Mouse (Mus musculus): ENCODE measurements around the gene Lrrn2. TPM values are rescaled to one million over a fixed set of nuclear protein-coding genes. Genes with fewer than 3 reads are reported as not detected.

Gene Lrrn2
- polyA plus RNA-seq, 1 experiment from 2014 or later: 4.1 TPM

- Histone ChIP-seq H3K4me2 (replicated peaks; ENCODE audit: low read depth, low read length) (no peak overlapping the region), H3K4me1 (ENCODE audit: control insufficient read depth, insufficient read depth, low read length) (peaks cover 8% of the 10 kb centered on the region; the same call in 1 of the 2 replicates), H3K9ac (ENCODE audit: low read depth, low read length) (no peak overlapping the region), H3K4me3 (ENCODE audit: low read length) (no peak overlapping the region), H3K9me3 (ENCODE audit: control insufficient read depth, low read length) (no peaks in the 10 kb centered on the region), H3K36me3 (ENCODE audit: control insufficient read depth, insufficient read depth, low read length) (no peaks in the 10 kb centered on the region), H3K27ac (ENCODE audit: low read depth, low read length) (no peak overlapping the region), H3K27me3 (ENCODE audit: control insufficient read depth, insufficient read depth, low read length) (no peaks in the 10 kb centered on the region)
- ATAC-seq (ENCODE audit: low FRiP score, low TSS enrichment): peak; percentile 71; the same call in 1 of the 2 replicates
- 38% methylated on average over 17 of the region's 17 CpGs for WGBS
These were observed 13.4 kb downstream of the Lrrn2 start for GRCm38 (mm10) chr1:132893311-132894077.

GRCm38 (mm10) chr1:132899029-132899428 lies 19.0 kb downstream of the Lrrn2 start:
- Histone ChIP-seq H3K9me3 (ENCODE audit: control insufficient read depth, low read length) (no peaks in the 10 kb centered on the region), H3K27me3 (ENCODE audit: control insufficient read depth, insufficient read depth, low read length) (no peaks in the 10 kb centered on the region), H3K4me2 (replicated peaks; ENCODE audit: low read depth, low read length) (no peak overlapping the region), H3K4me1 (ENCODE audit: control insufficient read depth, insufficient read depth, low read length) (no peaks in the 10 kb centered on the region), H3K36me3 (ENCODE audit: control insufficient read depth, insufficient read depth, low read length) (no peaks in the 10 kb centered on the region), H3K27ac (ENCODE audit: low read depth, low read length) (no peak overlapping the region), H3K4me3 (ENCODE audit: low read length) (no peak overlapping the region), H3K9ac (ENCODE audit: low read depth, low read length) (no peak overlapping the region)
- ATAC-seq (ENCODE audit: low FRiP score, low TSS enrichment): no peak
- 81% methylated on average over 6 of the region's 6 CpGs for WGBS

- Histone ChIP-seq H3K4me2 (replicated peaks; ENCODE audit: low read depth, low read length) (no peak overlapping the region), H3K27me3 (ENCODE audit: control insufficient read depth, insufficient read depth, low read length) (no peaks in the 10 kb centered on the region), H3K36me3 (ENCODE audit: control insufficient read depth, insufficient read depth, low read length) (no peaks in the 10 kb centered on the region), H3K4me1 (ENCODE audit: control insufficient read depth, insufficient read depth, low read length) (no peaks in the 10 kb centered on the region), H3K27ac (ENCODE audit: low read depth, low read length) (no peak overlapping the region), H3K9ac (ENCODE audit: low read depth, low read length) (no peak overlapping the region), H3K4me3 (ENCODE audit: low read length) (no peak overlapping the region), H3K9me3 (ENCODE audit: control insufficient read depth, low read length) (no peaks in the 10 kb centered on the region)
- ATAC-seq (ENCODE audit: low FRiP score, low TSS enrichment): no peak
- 62% methylated on average over 7 of the region's 7 CpGs for WGBS
These were observed 19.6 kb downstream of the Lrrn2 start for GRCm38 (mm10) chr1:132899626-132900025.

- no peaks in the 10 kb centered on the region for H3K36me3 ChIP-seq (ENCODE audit: control insufficient read depth, insufficient read depth, low read length)
- 78% methylated on average over 5 of the region's 5 CpGs for WGBS
- no peak overlapping the region for H3K9ac ChIP-seq (ENCODE audit: low read depth, low read length)
- no peaks in the 10 kb centered on the region for H3K9me3 ChIP-seq (ENCODE audit: control insufficient read depth, low read length)
- no peak overlapping the region for H3K27ac ChIP-seq (ENCODE audit: low read depth, low read length)
- no peak for ATAC-seq (ENCODE audit: low FRiP score, low TSS enrichment)
- no peaks in the 10 kb centered on the region for H3K4me1 ChIP-seq (ENCODE audit: control insufficient read depth, insufficient read depth, low read length)
- no peak overlapping the region for H3K4me2 ChIP-seq (replicated peaks; ENCODE audit: low read depth, low read length)
- no peaks in the 10 kb centered on the region for H3K27me3 ChIP-seq (ENCODE audit: control insufficient read depth, insufficient read depth, low read length)
- no peak overlapping the region for H3K4me3 ChIP-seq (ENCODE audit: low read length)
These were observed 20.9 kb downstream of the Lrrn2 start for GRCm38 (mm10) chr1:132900945-132901344.

GRCm38 (mm10) chr1:132903519-132903918 lies 23.4 kb downstream of the Lrrn2 start:
- Histone ChIP-seq H3K4me1 (ENCODE audit: control insufficient read depth, insufficient read depth, low read length) (no peaks in the 10 kb centered on the region), H3K4me2 (replicated peaks; ENCODE audit: low read depth, low read length) (no peak overlapping the region), H3K27ac (ENCODE audit: low read depth, low read length) (no peak overlapping the region), H3K27me3 (ENCODE audit: control insufficient read depth, insufficient read depth, low read length) (no peaks in the 10 kb centered on the region), H3K9me3 (ENCODE audit: control insufficient read depth, low read length) (no peaks in the 10 kb centered on the region), H3K4me3 (ENCODE audit: low read length) (no peak overlapping the region), H3K36me3 (ENCODE audit: control insufficient read depth, insufficient read depth, low read length) (no peaks in the 10 kb centered on the region), H3K9ac (ENCODE audit: low read depth, low read length) (no peak overlapping the region)
- WGBS: 74% methylated on average over 4 of the region's 4 CpGs
- ATAC-seq (ENCODE audit: low FRiP score, low TSS enrichment): no peak

GRCm38 (mm10) chr1:132909090-132909489 lies 29.0 kb downstream of the Lrrn2 start:
- Histone ChIP-seq H3K27me3 (ENCODE audit: control insufficient read depth, insufficient read depth, low read length) (no peaks in the 10 kb centered on the region), H3K4me2 (replicated peaks; ENCODE audit: low read depth, low read length) (no peak overlapping the region), H3K9ac (ENCODE audit: low read depth, low read length) (no peak overlapping the region), H3K27ac (ENCODE audit: low read depth, low read length) (no peak overlapping the region), H3K36me3 (ENCODE audit: control insufficient read depth, insufficient read depth, low read length) (no peaks in the 10 kb centered on the region), H3K9me3 (ENCODE audit: control insufficient read depth, low read length) (no peaks in the 10 kb centered on the region), H3K4me3 (ENCODE audit: low read length) (no peak overlapping the region), H3K4me1 (ENCODE audit: control insufficient read depth, insufficient read depth, low read length) (no peaks in the 10 kb centered on the region)
- no peak for ATAC-seq (ENCODE audit: low FRiP score, low TSS enrichment)
- WGBS: 73% methylated on average over 4 of the region's 4 CpGs

- WGBS: 79% methylated on average over 1 of the region's 1 CpGs
These were observed 29.9 kb downstream of the Lrrn2 start for GRCm38 (mm10) chr1:132909951-132910350.

GRCm38 (mm10) chr1:132910414-132911041 lies 30.5 kb downstream of the Lrrn2 start:
- WGBS: 53% methylated on average over 11 of the region's 11 CpGs
- ATAC-seq (ENCODE audit: low FRiP score, low TSS enrichment): no peak
- Histone ChIP-seq H3K27me3 (ENCODE audit: control insufficient read depth, insufficient read depth, low read length) (no peaks in the 10 kb centered on the region), H3K4me2 (replicated peaks; ENCODE audit: low read depth, low read length) (no peak overlapping the region), H3K9ac (ENCODE audit: low read depth, low read length) (no peak overlapping the region), H3K4me3 (ENCODE audit: low read length) (no peak overlapping the region), H3K4me1 (ENCODE audit: control insufficient read depth, insufficient read depth, low read length) (no peaks in the 10 kb centered on the region), H3K27ac (ENCODE audit: low read depth, low read length) (no peak overlapping the region), H3K9me3 (ENCODE audit: control insufficient read depth, low read length) (no peaks in the 10 kb centered on the region), H3K36me3 (ENCODE audit: control insufficient read depth, insufficient read depth, low read length) (no peaks in the 10 kb centered on the region)

More at GRCm38 (mm10) chr1:132909951-132910350, 29.9 kb downstream of the Lrrn2 start:
- Histone ChIP-seq H3K9ac (ENCODE audit: low read depth, low read length) (no peak overlapping the region), H3K36me3 (ENCODE audit: control insufficient read depth, insufficient read depth, low read length) (no peaks in the 10 kb centered on the region), H3K4me3 (ENCODE audit: low read length) (no peak overlapping the region), H3K9me3 (ENCODE audit: control insufficient read depth, low read length) (no peaks in the 10 kb centered on the region), H3K4me2 (replicated peaks; ENCODE audit: low read depth, low read length) (no peak overlapping the region), H3K27me3 (ENCODE audit: control insufficient read depth, insufficient read depth, low read length) (no peaks in the 10 kb centered on the region), H3K4me1 (ENCODE audit: control insufficient read depth, insufficient read depth, low read length) (no peaks in the 10 kb centered on the region), H3K27ac (ENCODE audit: low read depth, low read length) (no peak overlapping the region)
- ATAC-seq (ENCODE audit: low FRiP score, low TSS enrichment): no peak

GRCm38 (mm10) chr1:132915849-132916493 lies 35.9 kb downstream of the Lrrn2 start:
- H3K9me3 ChIP-seq (ENCODE audit: control insufficient read depth, low read length): no peaks in the 10 kb centered on the region
- ATAC-seq (ENCODE audit: low FRiP score, low TSS enrichment): no peak
- WGBS: 67% methylated on average over 6 of the region's 6 CpGs
- no peak overlapping the region for H3K4me2 ChIP-seq (replicated peaks; ENCODE audit: low read depth, low read length)
- no peak overlapping the region for H3K27ac ChIP-seq (ENCODE audit: low read depth, low read length)
- no peak overlapping the region for H3K4me3 ChIP-seq (ENCODE audit: low read length)
- no peaks in the 10 kb centered on the region for H3K36me3 ChIP-seq (ENCODE audit: control insufficient read depth, insufficient read depth, low read length)
- H3K9ac ChIP-seq (ENCODE audit: low read depth, low read length): no peak overlapping the region
- H3K4me1 ChIP-seq (ENCODE audit: control insufficient read depth, insufficient read depth, low read length): no peaks in the 10 kb centered on the region
- no peaks in the 10 kb centered on the region; the same call in 1 of the 2 replicates for H3K27me3 ChIP-seq (ENCODE audit: control insufficient read depth, insufficient read depth, low read length)
